Mouse (Mus musculus) WW6 (cell line): ENCODE measurements around the gene Kcnk4.

ENCODE experiments used
- DNase-seq: peaks from one replicate; pipeline ENCODE4 v3.0.0-alpha.2; 2013; ENCODE audit warnings: low read depth, low spot score

Kcnk4 gene

DNA sequence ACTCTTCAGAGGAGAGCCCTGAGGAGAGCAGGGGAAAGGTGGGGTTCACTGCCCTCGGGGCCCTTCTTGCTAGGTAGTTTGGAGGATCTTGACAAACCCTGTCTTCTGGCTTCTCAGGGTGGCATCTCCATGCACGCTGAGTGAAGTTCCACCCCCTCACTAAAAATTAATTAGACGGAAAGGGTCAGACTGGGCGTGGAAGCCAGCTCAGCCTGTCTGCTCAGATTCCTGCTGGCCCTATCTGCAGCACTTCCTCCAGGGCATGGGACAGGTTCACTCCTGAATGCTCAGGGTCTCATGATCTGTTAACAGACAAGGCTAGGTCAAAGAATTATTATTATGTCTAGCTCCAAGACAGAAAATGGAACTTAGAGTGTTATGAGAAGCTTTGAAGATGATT, 41.8 kb downstream of the Kcnk4 start:
- no peak for DNase-seq

GRCm38 (mm10) chr19:6877965-6878364, 56.4 kb downstream of the Kcnk4 start:
- no peak for DNase-seq

GRCm38 (mm10) chr19:6876799-6877198, 57.5 kb downstream of the Kcnk4 start:
- no peak for DNase-seq

- no peak for DNase-seq
These were observed 58.5 kb downstream of the Kcnk4 start for GRCm38 (mm10) chr19:6875834-6876233.

DNA sequence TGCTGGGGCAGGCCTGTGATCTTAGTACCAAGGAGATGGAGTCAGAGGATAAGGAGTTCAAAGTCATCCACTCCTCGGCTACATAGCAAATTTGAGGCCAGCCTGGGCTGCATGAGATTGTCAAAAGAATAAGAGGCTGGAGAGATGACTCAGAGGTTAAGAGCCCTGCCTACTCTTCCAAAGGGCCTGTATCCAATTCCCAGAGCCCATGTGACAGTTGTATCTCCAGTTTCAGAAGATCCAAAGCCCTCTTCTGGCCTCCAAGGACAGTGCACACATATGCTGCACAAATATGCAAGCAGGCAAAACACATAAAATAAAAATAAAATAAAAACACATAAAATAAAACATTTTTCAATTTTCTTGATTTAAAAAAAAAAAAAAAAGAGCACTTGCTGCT, 60.1 kb downstream of the Kcnk4 start:
- no peak for DNase-seq
